Mouse (Mus musculus) heart, adult 11 months (tissue): ENCODE data around the gene Cse1l.

Source experiments
- DNase-seq: peaks from one replicate; pipeline ENCODE4 v3.0.0; 2022

Gene Cse1l

DNA sequence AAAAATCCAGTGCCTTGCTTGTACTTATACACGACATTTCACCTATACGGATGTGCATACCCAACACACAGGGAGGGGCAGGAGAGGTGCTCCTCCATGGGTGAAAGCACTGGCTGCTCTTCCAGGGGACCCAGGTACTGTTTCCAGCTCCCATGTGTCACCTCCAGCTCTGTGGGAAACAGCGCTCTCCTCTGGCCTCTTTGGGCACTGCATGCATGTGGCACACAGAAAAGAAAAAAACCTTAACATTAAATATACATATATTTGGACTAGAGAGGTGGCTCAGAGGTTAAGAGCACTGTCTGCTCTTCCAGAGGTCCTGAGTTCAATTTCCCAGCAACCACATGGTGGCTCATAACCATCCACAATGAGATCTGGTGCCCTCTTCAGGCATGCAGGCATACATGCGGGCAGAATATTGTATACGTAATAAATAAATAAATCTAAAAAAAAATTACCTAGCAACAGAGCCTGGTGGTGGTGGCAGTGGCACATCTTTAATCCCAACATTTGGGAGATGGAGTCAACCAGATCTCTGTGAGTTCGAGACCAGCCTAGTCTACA, 2.0 kb upstream of the Cse1l start:
- no peak for DNase-seq

DNA sequence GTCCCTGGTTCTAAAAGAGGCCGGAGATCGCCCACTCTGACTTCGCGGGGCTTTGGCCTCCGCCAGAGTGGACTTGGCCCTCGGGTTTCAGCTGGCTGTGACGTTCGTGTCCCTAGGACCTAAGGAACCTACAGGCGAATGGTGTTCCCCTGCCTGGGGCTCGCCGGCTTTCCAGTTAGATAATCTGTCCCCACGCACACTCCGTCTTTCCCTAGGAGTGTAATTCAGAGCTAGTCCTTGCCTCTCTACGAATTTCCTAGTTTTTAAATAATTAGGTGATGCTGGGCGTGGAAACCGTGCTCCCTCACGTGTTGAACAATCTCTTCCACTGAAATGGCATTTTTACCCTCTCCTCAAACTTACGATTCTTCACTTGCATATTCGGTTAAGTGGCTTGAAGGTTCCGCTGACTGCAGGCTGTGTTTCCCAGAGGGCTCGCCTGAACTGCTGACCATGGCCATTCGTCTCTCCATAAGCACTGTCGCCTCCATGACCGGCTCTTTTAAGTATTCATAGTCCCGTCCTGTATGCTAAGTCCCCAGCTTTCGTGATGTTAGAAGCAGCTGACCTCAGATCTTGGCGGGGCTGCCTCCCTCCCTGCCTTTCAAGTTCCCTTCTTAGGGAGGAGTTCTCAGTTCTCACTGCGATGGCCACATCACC, 813 bp downstream of the Cse1l start:
- no peak for DNase-seq

DNA sequence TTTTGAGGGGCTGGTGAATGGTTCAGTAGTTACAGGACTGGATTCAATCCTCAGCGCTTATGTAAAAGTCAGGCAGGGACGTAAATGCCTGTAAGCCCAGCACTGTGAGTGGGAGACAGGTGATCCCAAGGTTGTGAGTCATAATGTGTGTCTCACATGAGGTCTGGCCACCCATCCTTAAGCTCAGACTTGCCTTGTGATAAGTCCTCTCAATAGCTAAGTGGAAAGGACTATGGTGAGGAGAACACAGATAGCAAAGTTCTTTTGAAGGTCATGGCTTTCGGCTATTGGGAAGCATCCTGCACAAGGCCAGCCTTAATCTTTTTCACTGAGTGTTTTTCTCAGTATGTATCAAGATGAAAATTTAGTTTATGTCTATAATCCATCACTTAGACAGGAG, 3.9 kb downstream of the Cse1l start:
- no peak for DNase-seq

DNA sequence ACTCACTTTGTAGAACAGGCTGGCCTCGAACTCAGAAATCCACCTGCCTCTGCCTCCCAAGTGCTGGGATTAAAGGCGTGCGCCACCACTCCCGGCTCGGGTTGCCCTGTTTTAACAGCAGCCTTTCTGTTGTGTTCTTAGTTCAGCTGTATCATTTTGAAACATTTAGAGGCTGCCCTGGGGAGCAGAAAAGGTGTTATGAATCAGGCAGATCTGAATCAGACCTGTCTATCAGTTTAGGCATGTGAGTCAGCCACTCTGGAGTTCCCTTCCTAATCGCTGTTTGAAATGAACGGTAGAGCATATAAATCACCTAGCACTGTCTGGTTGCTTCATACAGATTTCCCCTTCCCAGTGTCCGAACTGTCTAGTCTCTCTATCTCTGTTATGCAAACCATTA, 4.7 kb downstream of the Cse1l start:
- no peak for DNase-seq

DNA sequence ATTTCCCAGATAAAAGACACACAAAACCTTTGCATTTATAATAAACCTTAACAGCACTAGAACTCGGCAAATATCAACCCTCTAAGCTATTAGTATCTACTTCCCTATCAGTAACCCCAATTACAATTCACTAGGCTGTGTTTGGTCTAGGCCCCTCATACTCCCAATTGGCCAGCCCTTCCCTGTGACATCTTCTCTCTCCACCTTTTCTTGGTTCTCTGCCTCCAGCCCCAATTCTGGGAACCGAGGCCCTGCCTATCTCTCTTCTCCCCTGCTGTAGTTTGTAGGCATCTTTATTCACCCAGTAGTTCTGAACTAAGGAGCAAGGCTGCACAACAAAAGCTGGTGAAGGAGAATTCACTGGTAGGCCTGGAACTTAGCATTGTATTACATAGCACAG, 18.1 kb downstream of the Cse1l start:
- peak; percentile 24 for DNase-seq

DNA sequence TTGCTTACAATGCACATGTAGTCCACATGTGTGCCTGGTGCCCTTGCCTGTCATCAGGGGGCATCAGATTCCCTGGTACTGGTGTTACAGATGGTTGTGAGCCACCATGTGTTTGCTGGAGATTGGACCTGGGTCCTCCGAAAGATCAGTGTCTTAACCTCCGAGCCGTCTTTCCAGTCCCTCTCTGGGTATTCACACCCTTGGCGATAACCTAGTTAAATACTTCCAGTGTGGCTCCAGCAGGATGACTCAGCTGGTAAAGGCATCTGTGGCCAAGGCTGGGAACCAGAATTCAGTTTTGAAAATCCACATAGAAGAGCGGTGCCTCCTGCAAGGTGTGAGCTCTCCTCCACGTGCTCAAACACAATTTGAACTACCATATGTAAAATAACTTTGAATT, 28.1 kb downstream of the Cse1l start:
- DNase-seq, result peak; percentile 36

DNA sequence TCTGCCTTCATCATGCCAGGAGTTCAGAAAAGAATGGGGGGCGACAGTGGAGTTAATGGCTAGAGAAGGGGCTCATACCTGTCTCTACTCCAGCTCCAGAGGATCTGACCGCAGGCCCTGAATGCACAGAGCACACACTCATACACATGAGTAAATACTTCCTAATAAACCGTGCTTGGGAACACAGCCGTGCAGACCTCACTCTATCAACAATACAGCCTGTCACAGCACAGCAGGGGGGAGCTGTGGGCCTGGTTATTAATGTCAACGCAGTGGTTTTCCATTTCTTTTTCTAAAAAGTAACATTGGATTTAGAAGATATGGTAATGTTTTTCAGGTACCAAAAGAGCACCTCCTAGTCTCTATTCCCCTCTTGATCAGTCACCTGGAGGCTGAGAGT, 28.6 kb downstream of the Cse1l start:
- peak; percentile 33 for DNase-seq

DNA sequence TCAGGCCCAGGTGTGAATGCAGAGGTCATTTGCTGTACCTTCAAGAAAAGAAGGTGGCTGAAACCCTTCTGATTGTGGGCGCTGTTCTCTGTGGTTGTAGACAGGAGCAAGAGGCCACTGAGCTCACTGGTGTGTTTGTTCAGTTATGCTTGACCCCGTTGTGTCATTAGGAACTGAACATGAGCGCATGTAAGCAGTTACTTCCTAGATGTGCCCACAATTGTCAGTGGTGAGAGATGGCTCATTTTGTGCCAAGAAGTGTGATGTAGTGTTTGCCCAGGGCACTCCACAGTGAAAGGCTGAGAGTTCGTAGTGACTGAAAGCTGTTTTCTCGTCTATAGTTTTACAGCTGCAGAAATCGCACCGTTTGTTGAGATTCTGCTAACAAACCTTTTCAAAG, 29.7 kb downstream of the Cse1l start:
- peak; percentile 79 for DNase-seq

DNA sequence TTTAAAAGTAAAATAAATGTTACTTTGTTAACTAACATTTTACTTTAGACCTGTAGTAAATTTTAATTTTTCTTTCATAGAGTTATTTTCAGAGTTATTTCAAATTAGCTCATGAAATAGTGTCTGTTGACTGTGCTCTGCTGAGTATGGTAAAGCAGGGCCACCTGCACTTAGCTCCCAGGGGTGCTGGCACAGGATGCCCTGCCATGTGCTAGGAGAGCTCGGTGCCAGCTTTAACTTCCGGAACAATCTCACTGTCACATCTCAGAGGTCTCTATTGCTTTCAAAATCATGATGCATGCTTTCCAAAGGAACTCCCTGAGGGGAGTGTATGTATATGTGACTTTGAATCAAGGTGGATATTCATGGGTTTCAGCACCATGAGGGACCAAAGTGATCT, 30.3 kb downstream of the Cse1l start:
- DNase-seq, result peak; percentile 45

DNA sequence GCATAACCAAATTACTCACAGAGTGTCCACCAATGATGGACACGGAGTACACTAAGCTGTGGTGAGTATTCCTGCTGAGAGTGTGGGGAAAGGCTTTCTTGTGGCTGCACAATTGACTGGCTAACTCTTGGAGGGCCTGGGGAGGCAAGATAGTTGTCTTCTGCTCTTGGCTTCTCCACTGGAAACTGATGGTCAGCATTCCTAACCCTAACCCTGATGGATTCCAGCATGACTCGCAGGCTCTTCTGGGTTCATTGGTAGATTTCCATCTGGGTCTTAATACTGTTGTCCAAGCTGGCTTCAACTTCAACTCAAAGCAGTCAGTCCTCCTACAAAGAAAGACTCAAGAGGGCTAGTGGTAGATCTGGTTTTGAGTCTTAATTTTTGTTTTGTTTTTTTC, 37.3 kb downstream of the Cse1l start:
- DNase-seq, result peak; percentile 54

DNA sequence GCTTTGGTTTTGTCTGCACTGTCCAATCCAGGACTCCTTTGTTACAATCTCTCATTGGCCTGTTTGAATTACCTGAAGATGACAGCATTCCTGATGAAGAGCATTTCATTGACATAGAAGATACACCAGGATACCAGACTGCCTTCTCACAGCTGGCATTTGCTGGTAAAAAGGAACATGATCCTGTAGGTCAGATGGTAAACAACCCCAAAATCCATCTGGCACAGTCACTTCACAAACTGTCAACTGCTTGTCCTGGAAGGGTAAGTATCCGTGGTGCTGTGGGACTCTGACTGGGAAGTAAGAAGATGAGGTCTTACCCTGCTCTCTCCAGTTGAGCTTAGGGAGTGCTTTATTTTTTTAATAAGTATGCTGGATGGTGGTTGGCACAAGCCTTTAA, 38.5 kb downstream of the Cse1l start:
- peak; percentile 53 for DNase-seq

DNA sequence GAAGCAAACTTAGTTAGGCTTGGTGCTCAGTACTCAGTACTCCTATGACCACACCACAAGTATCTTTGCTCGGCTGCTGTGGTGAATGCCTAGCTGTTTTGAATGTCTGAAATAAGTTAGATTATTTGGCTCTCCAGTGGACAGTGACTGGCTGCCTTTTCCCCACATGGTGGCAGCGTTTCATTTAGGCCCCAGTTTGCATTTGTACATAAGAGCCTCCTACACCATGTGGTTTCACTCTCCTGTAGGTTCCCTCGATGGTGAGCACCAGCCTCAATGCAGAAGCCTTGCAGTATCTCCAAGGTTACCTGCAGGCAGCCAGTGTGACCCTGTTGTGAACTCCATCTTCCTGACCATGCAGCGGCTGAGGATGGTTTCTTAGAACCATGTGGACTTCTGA, 39.6 kb downstream of the Cse1l start:
- peak; percentile 84 for DNase-seq

DNA sequence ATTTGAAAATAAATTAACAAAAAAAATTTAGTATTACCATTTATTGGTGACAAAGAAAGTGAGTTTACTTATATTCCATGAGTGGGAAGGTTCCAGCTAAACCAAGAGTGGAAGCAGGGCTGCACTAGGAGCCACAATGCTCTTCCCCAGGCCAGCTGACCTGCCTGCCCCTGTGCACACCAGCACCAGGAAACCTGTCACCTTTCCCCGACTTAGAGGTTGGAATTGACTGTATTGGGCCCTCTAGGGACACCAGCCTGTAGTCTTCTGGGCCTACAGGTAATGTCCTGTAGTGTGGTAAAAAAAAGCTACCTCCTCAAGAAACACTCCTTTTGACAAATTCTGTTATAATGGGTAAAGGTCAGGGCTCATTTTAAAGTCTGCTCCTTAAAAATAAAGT, 42.4 kb downstream of the Cse1l start:
- DNase-seq, result peak; percentile 73

DNA sequence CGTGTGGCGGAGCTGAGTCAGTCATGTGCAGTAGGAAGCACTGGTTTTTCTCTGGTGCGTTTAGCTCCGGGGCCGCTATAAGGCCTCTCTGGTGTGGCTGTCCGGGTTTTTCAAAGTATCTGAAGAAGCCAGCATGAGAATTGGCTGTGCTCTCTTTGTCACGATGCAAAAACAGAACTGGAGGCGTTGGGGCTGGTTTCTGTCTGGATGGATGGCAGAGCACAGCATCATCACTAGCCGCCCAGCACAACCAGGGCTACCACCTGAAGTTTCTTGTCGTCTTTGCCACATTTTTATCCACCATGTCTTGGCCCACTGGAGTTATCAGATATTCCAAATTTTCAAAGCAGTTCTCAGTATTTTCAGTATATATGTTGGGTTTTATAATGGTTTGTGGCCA, 43.1 kb downstream of the Cse1l start:
- DNase-seq, result peak; percentile 79

DNA sequence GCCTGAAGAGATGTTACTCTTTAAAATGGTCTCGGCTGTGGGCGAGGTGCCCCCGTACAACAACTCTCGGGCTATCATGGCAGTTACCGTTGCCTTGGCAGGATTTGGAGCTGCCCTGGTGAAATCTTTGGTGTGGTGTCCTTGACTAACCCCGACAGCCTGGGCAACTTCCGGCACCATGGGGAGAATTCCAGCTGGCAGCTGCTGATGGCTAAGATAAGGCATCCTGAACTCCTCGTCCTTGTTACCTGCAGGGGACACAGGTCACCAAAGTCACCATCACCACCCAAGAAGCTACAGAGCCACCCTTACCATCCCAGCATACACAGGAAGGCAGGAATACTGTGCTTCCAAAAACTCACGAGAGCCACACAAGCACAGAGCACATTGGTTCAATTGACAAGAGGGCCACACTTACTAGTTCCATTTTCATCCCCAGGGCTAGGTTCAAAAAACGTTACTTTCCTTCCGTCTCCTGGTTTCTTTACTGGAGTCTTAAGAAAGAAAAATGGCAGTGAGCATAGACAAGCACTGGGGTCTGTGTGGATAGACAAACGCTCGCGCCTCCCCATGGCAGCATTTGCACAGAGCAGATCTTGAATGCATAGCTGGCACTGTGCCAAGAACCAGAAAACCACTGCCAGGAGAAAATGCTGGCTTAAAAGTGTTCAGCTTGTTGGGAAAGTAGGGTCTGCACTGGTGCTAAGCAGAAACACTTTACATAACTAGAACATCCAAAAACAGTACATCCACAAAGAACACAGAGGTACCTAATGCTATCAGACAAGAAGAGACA, 45.2 kb downstream of the Cse1l start:
- DNase-seq, result peak; percentile 87

DNA sequence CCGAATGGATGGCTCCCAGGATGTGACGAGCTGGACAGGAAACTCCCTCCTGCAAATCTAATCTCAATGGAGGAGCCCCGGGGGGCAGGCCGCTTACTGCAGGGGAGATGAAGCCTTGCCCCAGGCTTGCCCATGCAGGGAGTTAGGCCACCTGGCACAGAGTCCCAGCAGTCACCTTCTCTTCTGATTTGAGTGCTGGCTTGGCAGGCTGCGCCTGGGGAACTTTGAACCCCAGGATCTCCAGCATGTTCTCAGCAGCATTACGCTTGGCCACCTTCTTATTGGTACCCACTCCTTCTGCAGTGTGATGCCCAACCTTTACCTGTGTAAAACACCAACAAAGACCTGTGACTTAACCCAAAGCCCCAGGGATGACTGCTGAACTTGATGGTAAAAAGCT, 46.3 kb downstream of the Cse1l start:
- DNase-seq, result peak; percentile 89

DNA sequence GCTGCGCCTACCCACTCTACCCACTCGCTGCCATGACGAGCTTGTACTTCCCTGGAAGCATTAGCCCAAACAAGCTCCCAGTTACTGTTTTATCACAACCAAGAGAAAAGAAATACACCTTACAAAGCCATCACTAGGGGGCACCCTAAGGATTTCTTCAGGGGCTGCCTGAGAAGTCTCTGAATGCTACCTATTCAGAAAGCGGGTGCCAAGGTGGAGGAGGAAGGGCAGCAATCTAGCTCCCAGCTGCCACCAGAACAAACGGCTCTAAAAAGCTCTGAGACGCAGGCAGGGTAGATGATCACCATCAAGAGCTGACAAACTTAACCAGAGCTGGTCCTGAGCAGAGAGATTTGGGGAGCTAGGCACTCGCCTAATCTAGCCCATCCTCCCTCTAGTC, 51.0 kb downstream of the Cse1l start:
- DNase-seq, result peak; percentile 88

DNA sequence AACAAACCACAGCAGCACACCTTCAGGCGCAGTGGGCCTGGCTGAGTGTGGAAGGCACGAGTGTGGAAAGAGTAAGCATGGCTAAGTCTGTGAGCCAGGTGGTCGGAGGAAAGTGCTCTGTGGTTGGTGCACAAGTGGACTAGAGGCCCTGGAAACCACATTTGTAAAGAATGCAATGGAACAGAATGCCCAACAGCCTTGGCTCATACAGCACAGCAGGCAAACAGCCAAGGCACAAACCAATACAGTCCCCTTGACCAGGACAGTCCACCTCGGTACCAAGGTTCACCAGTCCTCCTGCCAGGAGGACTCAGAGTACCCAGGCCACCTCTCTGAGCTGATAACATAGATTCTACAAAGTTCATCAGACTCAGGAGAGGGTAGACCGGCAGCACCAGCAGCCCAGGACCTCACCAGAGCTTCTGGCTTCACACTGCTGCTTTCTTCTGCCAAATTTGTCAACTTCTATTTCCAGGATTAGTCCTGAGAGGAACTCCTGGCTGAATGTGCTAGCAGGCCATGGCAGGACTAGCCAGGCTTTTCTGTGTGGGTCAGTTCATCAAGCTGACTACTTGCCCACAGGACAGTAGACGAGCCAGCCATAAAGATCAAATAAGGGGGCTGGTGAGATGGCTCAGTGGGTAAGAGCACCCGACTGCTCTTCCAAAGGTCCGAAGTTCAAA, 54.9 kb downstream of the Cse1l start:
- DNase-seq, result peak; percentile 91

DNA sequence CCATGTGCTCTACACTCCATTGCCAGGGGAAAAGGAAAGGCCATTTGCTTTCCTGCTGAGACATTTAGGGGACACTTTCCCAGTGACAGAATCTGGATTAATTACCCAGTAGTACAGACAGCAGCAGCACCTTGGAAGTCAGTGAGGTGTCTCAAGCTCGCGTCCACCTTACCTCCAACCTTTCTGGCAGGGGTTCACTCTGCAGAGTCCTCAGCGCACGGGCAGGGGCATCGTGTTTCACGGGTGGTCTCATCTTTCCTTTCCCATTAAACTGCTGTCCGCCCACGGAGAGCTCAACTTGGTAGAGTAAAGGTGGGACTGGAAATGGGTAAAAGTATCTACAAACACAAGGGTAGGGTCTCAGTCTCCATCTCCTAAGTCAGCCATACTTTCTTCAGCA, 57.4 kb downstream of the Cse1l start:
- peak; percentile 82 for DNase-seq

DNA sequence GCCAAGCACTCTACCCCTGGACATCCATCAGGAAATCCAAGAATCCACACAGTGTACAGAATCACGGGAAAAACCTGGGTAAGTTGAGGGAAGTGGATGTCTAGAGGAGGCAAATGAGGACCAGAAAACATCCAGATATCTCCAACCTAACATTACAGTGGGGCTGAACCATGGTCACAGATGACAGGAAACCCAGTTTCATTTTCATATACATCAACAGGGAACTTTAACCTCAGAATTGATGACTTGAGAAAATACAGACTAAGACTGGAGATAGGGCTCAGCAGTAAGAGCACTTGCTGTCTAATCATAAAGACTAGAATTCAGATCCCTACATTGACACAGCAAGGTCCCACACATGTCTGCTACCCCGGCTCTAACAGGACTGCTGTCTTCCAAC, 58.9 kb downstream of the Cse1l start:
- no peak for DNase-seq

DNA sequence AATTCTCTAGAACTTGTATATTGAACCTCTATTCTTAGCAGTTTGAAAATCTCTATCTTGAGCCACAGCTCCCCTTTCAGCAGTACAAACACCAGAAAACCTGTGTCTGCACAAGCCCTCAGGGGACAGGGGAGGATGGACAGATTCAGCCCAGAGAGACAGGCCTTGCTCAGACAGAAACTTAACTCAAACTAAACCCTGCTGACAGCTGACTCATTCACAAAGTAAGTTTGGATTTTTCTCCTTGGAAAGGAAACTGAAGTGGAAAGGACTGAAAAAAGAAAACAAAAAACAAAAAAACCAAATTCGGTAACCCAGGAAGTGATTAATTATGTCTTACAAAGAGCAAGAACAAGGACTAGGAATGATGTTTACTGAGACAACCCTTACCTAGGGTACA, 67.3 kb downstream of the Cse1l start:
- no peak for DNase-seq

DNA sequence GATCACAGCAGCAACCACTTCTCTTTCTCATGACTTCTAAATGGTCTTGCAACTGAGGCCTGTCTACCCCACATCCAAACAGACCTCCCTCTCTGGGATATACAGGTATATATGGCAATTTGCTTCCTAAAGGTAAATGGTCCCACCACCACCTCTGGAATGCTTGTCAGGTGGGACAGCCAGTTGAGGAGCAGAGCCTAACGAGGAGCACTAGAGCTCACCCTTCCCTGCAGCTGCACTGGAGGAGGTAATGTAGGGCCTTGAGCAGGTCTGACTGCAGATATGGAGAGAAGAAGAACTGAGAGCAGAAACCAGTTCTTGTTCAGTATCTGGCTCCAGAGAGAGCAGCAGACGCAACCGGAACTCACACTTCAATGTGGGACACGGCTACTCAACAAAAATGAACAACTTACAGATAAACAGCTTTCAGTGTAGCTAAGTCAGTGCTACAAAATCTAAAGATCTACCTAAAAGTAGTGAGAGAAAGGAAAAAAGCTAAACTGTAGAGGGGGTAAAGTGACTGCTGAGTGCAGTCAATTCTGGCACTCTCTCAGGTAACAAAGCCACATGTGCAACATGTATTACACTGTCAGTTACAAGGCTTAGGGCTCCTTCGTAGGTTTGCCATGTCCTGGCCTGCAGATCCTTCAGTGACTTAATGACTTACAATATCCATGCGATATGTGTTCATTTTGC, 68.5 kb downstream of the Cse1l start:
- no peak for DNase-seq

DNA sequence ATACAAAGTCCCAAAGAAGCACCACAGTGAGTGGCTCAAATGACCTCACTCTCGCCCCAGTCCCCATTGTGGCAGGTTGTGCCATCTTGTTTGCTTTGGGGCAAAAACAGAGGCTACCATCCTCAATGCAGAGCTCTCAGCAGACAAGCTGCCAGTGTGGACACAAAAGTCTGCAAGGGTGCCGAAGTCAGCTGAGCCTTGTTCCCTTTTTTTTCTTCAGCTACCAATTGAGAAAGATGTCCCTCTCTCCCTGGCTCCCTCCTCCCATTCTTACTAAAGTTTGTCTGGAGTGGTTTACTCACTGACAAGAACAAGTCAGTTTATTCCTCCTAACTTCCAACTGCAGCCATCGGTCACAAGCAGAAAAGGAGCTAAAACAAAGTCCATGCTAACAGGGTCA, 70.5 kb downstream of the Cse1l start:
- DNase-seq, result peak; percentile 93
